Mouse (Mus musculus): ENCODE results near the gene Rpgrip1l. TPM values are rescaled to one million over a fixed set of nuclear protein-coding genes. Genes with fewer than 3 reads are reported as not detected.

Gene Rpgrip1l
- polyA plus RNA-seq, 1 experiment from 2014 or later, result 17.1 TPM

GRCm38 (mm10) chr8:91176176-91176575 is 136.9 kb downstream of the Rpgrip1l start:
- Histone ChIP-seq H3K4me1 (replicated peaks) (peaks cover 11% of the 10 kb centered on the region), H3K27ac (no peak overlapping the region), H3K9me3 (no peaks in the 10 kb centered on the region), H3K4me2 (no peak overlapping the region), H3K9ac (replicated peaks) (no peak overlapping the region), H3K36me3 (no peaks in the 10 kb centered on the region), H3K4me3 (replicated peaks) (no peak overlapping the region), H3K27me3 (peaks cover 30% of the 10 kb centered on the region)
- WGBS, result 80% methylated on average over 14 of the region's 14 CpGs
- ATAC-seq (ENCODE audit: insufficient number of reproducible peaks, insufficient read depth, low FRiP score, low TSS enrichment, low read depth), result no peak

GRCm38 (mm10) chr8:91171605-91172004 is 141.5 kb downstream of the Rpgrip1l start:
- Histone ChIP-seq H3K9me3 (no peaks in the 10 kb centered on the region), H3K4me1 (replicated peaks) (peaks cover 23% of the 10 kb centered on the region), H3K4me3 (replicated peaks) (no peak overlapping the region), H3K4me2 (no peak overlapping the region), H3K27me3 (peaks cover 29% of the 10 kb centered on the region), H3K27ac (no peak overlapping the region), H3K36me3 (no peaks in the 10 kb centered on the region), H3K9ac (replicated peaks) (no peak overlapping the region)
- 15% methylated on average over 13 of the region's 13 CpGs for WGBS
- no peak for ATAC-seq (ENCODE audit: insufficient number of reproducible peaks, insufficient read depth, low FRiP score, low TSS enrichment, low read depth)

DNA sequence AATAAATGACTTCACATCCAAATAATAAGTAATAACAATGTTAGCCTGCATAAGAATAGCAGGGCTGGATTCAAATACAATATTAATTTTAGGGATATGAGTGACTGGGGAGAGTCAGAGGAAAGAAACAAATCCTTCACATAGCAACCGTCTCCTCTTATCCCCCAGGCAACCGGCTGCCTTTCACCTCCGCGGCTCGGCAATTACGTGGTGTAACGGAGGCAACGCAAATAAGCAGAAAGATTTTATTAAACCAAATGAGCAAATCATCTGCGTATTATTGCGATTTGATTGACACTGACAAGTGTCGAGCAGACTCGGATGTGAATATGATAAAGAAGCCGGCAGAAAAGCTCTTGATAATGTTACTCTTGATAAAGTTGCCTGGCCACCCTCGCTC is 142.1 kb downstream of the Rpgrip1l start:
- H3K4me2 ChIP-seq, result no peak overlapping the region
- 46% methylated on average over 14 of the region's 14 CpGs for WGBS
- H3K4me3 ChIP-seq (replicated peaks), result no peak overlapping the region
- H3K9me3 ChIP-seq, result no peaks in the 10 kb centered on the region
- no peak overlapping the region for H3K27ac ChIP-seq
- H3K4me1 ChIP-seq (replicated peaks), result peaks cover 23% of the 10 kb centered on the region
- H3K9ac ChIP-seq (replicated peaks), result no peak overlapping the region
- no peaks in the 10 kb centered on the region for H3K36me3 ChIP-seq
- peaks cover 29% of the 10 kb centered on the region for H3K27me3 ChIP-seq
- no peak for ATAC-seq (ENCODE audit: insufficient number of reproducible peaks, insufficient read depth, low FRiP score, low TSS enrichment, low read depth)

- no peak for ATAC-seq (ENCODE audit: insufficient number of reproducible peaks, insufficient read depth, low FRiP score, low TSS enrichment, low read depth)
- Histone ChIP-seq H3K4me1 (replicated peaks) (peaks cover 23% of the 10 kb centered on the region), H3K4me2 (no peak overlapping the region), H3K36me3 (no peaks in the 10 kb centered on the region), H3K4me3 (replicated peaks) (no peak overlapping the region), H3K27me3 (peaks cover 29% of the 10 kb centered on the region), H3K9ac (replicated peaks) (no peak overlapping the region), H3K27ac (no peak overlapping the region), H3K9me3 (0 out of 2 replicates have a peak, but pooled peaks cover 4% of the 10 kb centered on the region)
- 66% methylated on average over 6 of the region's 6 CpGs for WGBS
Observed at GRCm38 (mm10) chr8:91170152-91170551, 142.9 kb downstream of the Rpgrip1l start.

Other genes starting within 250 kb of the Rpgrip1l start
- gene Rbl2, start 243.2 kb downstream of the Rpgrip1l start, polyA plus RNA-seq (2016; fragmentation: Nextera tagmentation; extraction: Ambion mirVana), result 12.1 and 13.0 TPM in 2 replicates
- 43.0 and 44.2 TPM in 2 replicates for gene Aktip, start 113.3 kb downstream of the Rpgrip1l start, polyA plus RNA-seq (2016; fragmentation: Nextera tagmentation; extraction: Ambion mirVana)
- gene Fto, start 263 bp upstream of the Rpgrip1l start, polyA plus RNA-seq (2016; fragmentation: Nextera tagmentation; extraction: Ambion mirVana), result 92.1 and 96.3 TPM in 2 replicates

Measured in limb, embryonic 12.5 days (tissue).